Mouse (Mus musculus) liver, postnatal 0 days (tissue): ENCODE results near the gene Ehd4.

Experiments
- CTCF ChIP-seq: sonication (generic); IDR thresholded peaks from 2 replicates; pipeline ENCODE4 v1.5.1; 2016; ENCODE audit warnings: antibody characterized with exemption, low read depth
- EP300 ChIP-seq: IDR thresholded peaks from 2 replicates; pipeline ENCODE4 v1.6.1; 2016; ENCODE audit warnings: antibody characterized with exemption, low read depth, mild to moderate bottlenecking

- no peak for TF ChIP-seq CTCF
- TF ChIP-seq EP300, result no peak
These were observed 68.4 kb downstream of the Ehd4 start for GRCm38 (mm10) chr2:120086038-120086437.
